Mouse (Mus musculus): ENCODE measurements around the gene Ctsll3.

Ctsll3 gene

GRCm38 (mm10) chr13:60802749-60803148, at the start of gene Ctsll3:
Gene Ctsll3 (minus strand): TSS chr13:60802849.
- CTCF ChIA-PET, result interaction anchor here in 1 of 4 experiments (0.7 to 1.0 kb wide), 2 partner anchors 17 to 56 kb away, joined by 3 read pairs; no protein-coding TSS in a partner anchor
- POLR2A ChIA-PET, result no interaction called here

GRCm38 (mm10) chr13:60848241-60849120, 45.8 kb upstream of the Ctsll3 start:
- POLR2A ChIA-PET, result no interaction called here
- CTCF ChIA-PET, result no interaction called here

DNA sequence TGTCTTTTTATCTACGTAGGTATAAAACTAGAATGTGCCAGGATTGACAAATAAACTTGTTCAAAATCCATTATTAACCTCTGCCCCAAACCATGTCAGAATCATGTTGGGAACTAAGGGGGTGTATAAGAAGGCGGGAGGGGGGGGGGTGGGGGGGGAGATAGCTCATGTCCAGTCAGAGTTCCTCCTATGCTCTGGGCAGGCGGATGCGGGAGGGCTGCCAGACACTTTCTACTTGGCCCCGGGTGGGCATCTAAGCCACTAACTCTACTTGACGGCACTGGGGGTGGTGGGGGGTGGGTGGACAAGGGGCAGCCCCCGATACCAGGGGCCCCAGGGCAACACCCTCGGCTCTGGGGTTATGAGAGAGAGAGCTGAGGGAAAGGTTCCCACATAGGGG, 40.5 kb upstream of the Ctsll3 start:
- CTCF ChIA-PET, result interaction anchor here in 1 of 4 experiments (0.5 kb wide), 1 partner anchor 696 kb away, joined by 5 read pairs; no protein-coding TSS in a partner anchor
- POLR2A ChIA-PET, result no interaction called here

- ChIA-PET POLR2A (no interaction called here), CTCF (interaction anchor here in 1 of 4 experiments (0.5 kb wide), 1 partner anchor 696 kb away, joined by 5 read pairs; no protein-coding TSS in a partner anchor)
Observed at GRCm38 (mm10) chr13:60842703-60843102, 40.1 kb upstream of the Ctsll3 start.

DNA sequence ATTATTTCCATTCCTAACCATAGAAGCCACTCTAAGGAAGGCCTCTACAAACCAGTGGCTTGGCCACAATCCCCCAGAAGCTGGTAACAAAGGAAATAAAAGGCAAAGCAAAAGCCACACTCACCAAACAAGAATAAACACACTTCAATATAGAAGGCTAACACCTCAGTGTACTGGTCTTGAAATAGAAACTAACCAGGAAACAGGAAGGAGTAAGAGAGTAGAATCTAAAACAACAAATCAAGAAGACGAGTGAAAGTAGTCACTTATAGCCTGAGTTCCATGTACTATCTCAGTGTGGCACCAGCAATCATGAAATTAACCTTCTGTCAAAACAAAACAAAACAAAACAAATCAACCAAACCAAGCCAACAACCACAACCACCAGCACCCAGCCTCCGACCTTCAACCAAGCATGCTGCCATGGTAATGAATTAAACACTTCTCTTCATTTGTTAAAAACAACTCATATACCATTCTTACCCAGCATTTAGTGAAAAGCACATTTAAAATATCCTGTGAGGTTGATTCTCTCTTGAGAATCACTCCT, 36.8 kb upstream of the Ctsll3 start:
- POLR2A ChIA-PET, result no interaction called here
- CTCF ChIA-PET, result no interaction called here

DNA sequence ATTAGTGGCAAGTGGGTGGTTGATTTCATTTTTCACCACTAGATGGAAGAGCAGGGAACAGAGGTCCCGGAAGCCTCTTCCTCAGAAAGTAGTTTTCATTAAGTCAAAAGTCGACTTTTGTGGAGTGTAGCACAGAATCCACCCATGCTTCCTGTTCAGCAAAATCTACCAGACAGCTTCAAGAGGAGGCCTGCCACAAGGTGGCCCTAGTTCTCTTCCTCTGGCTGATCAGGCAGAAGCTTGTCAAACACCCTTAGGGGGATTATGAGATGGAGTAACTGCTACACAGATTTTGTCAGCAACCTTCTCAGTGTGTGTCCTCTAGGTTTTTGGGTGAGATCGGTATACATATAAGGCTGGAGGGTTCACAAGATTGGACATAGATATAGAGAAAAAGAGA, 23.4 kb upstream of the Ctsll3 start:
- ChIA-PET POLR2A (no interaction called here), CTCF (interaction anchor here (0.6 to 1.3 kb wide), 5 partner anchors 28 to 416 kb away, joined by 3 to 10 read pairs (median 3); no protein-coding TSS in a partner anchor)

DNA sequence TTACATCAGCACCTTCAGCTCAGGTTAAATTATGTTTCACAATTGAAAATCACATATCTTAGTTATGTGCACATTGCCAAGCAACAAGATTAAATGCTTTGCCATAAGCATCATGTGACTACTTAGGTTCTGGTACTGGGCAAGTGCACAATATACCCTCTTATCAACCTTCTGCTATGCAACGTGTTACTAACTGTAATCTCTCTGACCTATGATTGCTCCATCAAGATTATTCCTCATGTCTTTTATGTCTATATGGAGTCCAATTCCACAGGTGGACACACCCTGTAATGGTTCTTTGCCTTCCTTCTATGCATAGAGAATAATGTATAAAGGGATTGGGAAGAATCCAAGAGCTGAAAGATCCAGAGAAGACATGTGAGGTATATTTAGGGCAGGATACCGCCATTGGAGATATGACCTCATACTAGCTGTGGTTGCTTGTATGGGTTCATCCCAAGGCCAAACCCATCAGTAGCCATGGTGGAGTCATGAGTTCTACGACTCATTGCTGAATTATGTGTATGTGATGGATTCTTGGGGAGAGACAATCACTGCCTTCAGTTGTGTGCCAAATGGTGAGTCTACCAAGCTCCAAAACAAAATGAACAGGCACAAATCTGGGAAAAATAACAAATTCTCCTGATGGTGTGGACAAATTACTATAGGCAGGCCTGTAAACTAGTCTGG, 18.0 kb upstream of the Ctsll3 start:
- ChIA-PET CTCF (interaction anchor here in 2 of 4 experiments (1.6 to 2.8 kb wide), 4 partner anchors 61 to 75 kb away, joined by 8 to 34 read pairs (median 16); no protein-coding TSS in a partner anchor), POLR2A (interaction anchor here in 1 of 4 experiments (1.3 kb wide), 1 partner anchor 14 kb away, joined by 4 read pairs; no protein-coding TSS in a partner anchor)

- ChIA-PET CTCF (interaction anchor here (0.5 to 2.8 kb wide), 33 partner anchors 14 to 1239 kb away, joined by 3 to 34 read pairs (median 4); partner anchors contain the start of genes Ctsll3 (in 1 of the 4) and Gas1 (in 1 of the 4)), POLR2A (no interaction called here)
Observed at GRCm38 (mm10) chr13:60819469-60819868, 16.8 kb upstream of the Ctsll3 start.

- CTCF ChIA-PET, result no interaction called here
- POLR2A ChIA-PET, result no interaction called here
Observed at GRCm38 (mm10) chr13:60813722-60814121, 11.1 kb upstream of the Ctsll3 start.

DNA sequence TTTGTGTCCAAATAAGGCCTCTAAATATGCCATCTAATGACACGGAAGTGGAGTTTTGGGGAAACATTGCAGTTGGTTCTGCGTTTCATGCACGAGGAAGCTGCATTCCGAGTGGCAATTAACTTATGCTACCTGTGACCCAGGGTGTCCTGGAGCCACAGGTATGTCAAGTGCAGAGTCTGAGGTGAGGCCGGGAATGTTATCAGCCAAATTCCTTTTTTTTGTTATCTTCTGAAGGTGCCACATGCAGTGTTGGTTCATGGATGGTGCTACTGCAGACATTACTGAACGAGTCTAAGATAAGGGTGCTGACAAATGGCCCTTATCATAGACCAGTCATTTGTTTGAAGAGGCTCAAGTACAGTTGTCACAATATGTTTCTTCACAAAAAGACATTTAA, 10.1 kb upstream of the Ctsll3 start:
- ChIA-PET POLR2A (no interaction called here), CTCF (no interaction called here)

DNA sequence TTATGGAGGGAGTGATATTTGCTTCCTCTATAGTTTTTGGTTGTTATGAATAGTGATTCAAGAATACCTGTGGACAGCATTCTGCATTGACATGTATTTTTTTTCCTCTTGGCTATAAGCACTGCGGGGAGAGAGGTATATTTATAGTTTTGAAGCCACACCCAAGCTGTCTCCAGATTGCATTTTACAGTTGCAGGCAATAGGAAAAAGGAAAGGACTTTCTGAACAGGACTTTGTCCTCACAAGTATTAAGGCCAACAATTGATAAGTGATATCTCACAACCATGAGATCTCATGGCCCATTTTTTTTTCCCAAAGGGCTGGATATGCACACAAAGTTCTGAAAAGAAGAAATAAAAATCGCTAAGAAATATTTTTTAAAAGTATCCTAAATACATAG, 7.0 kb upstream of the Ctsll3 start:
- ChIA-PET POLR2A (no interaction called here), CTCF (no interaction called here)

GRCm38 (mm10) chr13:60789466-60789865, 13.2 kb downstream of the Ctsll3 start:
- ChIA-PET CTCF (no interaction called here), POLR2A (no interaction called here)

- ChIA-PET CTCF (interaction anchor here in 1 of 4 experiments (0.6 kb wide), 1 partner anchor 304 kb away, joined by 3 read pairs; no protein-coding TSS in a partner anchor), POLR2A (interaction anchor here in 1 of 4 experiments (0.7 kb wide), 1 partner anchor 26 kb away, joined by 3 read pairs; no protein-coding TSS in a partner anchor)
Observed at GRCm38 (mm10) chr13:60786264-60786663, 16.4 kb downstream of the Ctsll3 start, which contains the start of gene BC051665. Gene BC051665 (minus strand): TSS chr13:60786364.

- POLR2A ChIA-PET, result no interaction called here
- CTCF ChIA-PET, result interaction anchor here in 1 of 4 experiments (1.0 kb wide), 1 partner anchor 36 kb away, joined by 3 read pairs; no protein-coding TSS in a partner anchor
Observed at GRCm38 (mm10) chr13:60783301-60783700, 19.3 kb downstream of the Ctsll3 start.

- ChIA-PET CTCF (no interaction called here), POLR2A (no interaction called here)
Observed at GRCm38 (mm10) chr13:60780534-60780933, 22.1 kb downstream of the Ctsll3 start.

DNA sequence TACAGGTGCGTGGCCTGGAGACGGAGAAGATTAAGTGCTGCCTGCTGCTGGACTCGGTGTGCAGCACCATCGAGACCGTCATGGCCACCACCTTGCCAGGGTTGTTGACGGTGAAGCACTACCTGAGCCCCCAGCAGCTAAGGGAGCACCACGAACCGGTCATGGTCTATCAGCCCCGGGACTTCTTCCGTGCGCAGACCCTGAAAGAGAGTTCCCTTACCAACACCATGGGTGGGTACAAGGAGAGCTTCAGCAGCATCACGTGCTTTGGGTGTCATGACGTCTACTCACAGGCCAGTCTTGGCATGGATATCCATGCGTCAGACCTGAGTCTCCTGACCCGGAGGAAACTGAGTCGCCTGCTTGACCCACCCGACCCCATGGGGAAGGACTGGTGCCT, 41.5 kb downstream of the Ctsll3 start:
- ChIA-PET CTCF (interaction anchor here in 3 of 4 experiments (1.1 to 6.4 kb wide), 7 partner anchors 11 to 59 kb away, joined by 3 to 37 read pairs (median 4); no protein-coding TSS in a partner anchor), POLR2A (interaction anchor here in 1 of 4 experiments (1.4 kb wide), 1 partner anchor 17 kb away, joined by 3 read pairs; no protein-coding TSS in a partner anchor)

DNA sequence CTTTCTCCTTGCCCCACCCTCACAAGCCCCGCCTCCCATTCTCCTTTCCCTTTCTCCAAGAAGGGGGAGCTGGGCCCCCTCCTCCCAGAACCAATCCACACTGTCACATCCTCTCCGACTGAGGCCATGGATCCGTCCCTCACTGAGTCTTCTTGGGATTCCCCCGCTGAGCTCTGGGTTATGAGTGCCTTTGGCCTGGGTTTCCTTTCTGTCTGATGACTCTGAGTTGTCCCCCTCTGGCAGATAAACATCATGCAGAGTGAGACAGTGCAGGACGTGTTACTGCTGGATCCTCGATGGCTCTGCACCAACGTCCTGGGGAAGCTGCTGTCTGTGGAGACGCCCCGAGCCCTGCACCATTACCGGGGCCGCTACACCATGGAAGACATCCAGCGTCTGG, 42.3 kb downstream of the Ctsll3 start:
- POLR2A ChIA-PET, result interaction anchor here in 1 of 4 experiments (0.6 to 1.4 kb wide), 2 partner anchors 16 to 25 kb away, joined by 3 read pairs; no protein-coding TSS in a partner anchor
- CTCF ChIA-PET, result interaction anchor here (0.6 to 6.4 kb wide), 7 partner anchors 10 to 481 kb away, joined by 3 to 37 read pairs (median 4); no protein-coding TSS in a partner anchor

- CTCF ChIA-PET, result interaction anchor here (0.6 to 6.4 kb wide), 15 partner anchors 11 to 482 kb away, joined by 3 to 37 read pairs (median 7); no protein-coding TSS in a partner anchor
- POLR2A ChIA-PET, result no interaction called here
Observed at GRCm38 (mm10) chr13:60759136-60759535, 43.5 kb downstream of the Ctsll3 start.

GRCm38 (mm10) chr13:60757292-60757691, 45.4 kb downstream of the Ctsll3 start:
- ChIA-PET CTCF (interaction anchor here (0.6 to 6.4 kb wide), 14 partner anchors 9 to 87 kb away, joined by 3 to 37 read pairs (median 7); no protein-coding TSS in a partner anchor), POLR2A (no interaction called here)

Data from embryonic stem cell, embryonic (primary cell).